In genomic region chr19:41039110-41039509, GRCm38 (mm10) we compare ENCODE assay signal across 25 mouse cellular contexts. TPM values are rescaled to one million over a fixed set of nuclear protein-coding genes. Genes with fewer than 3 reads are reported as not detected.
A peak's percentile ranks its signal among the peaks of the same experiment; 100 is the strongest.
DNase-seq lines count a peak whose midpoint lies in the region; ATAC-seq and TF ChIP-seq lines count a peak whose summit lies in the region.
"Had no signal": no experiment of that assay in that cellular context is flagged by ENCODE, and none has a peak within 500 bp of the region (broad histone marks: within the 10 kb centered on the region; RNA-seq: fewer than 3 reads in every experiment).

No protein-coding gene starts in this region.

- TF ChIP-seq CTCF in thymus, adult 2 months (IDR thresholded peaks at IDR 0.05; ENCODE audit: borderline replicate concordance, control insufficient read depth, extremely low read depth, insufficient read depth, low read length, poor library complexity): no peak

- H3K4me1 ChIP-seq in thymus, adult 2 months (replicated peaks; ENCODE audit: control insufficient read depth, insufficient read depth, low read length): peaks cover 30% of the 10 kb centered on the region
- no peaks in the 10 kb centered on the region for H3K4me1 ChIP-seq in kidney, embryonic 16.5 days (ENCODE audit: insufficient read depth, low read length)
- H3K4me1 ChIP-seq: embryonic facial prominence, embryonic 15.5 days; forebrain, embryonic 12.5 days; heart, embryonic 15.5 days; hindbrain, embryonic 12.5 days; midbrain, embryonic 12.5 days had no signal

- peak; percentile 35 for DNase-seq in A20 (ENCODE audit: low read depth, low spot score)
- peak; percentile 81 for DNase-seq in thymus, adult 2 months
- no peak for DNase-seq in urinary bladder, postnatal 25 days (ENCODE audit: low spot score)
- no peak for DNase-seq in layer of hippocampus, postnatal 25 days (ENCODE audit: extremely low spot score in 1 of 2, low spot score in 1 of 2)
- DNase-seq: adrenal gland, adult 8-10 months; cerebellum, adult 18-20 months; kidney, postnatal 14 days; layer of hippocampus, adult 9-11 months; right cerebral cortex, postnatal 14 days had no signal

- no peaks in the 10 kb centered on the region for H3K27me3 ChIP-seq in thymus, adult 2 months (ENCODE audit: control insufficient read depth, insufficient read depth, low read length)
- no peaks in the 10 kb centered on the region for H3K27me3 ChIP-seq in kidney, embryonic 16.5 days (ENCODE audit: insufficient read depth, low read length)
- H3K27me3 ChIP-seq: embryonic facial prominence, embryonic 15.5 days; forebrain, embryonic 12.5 days; heart, embryonic 15.5 days; hindbrain, embryonic 12.5 days; midbrain, embryonic 12.5 days had no signal

- no peaks in the 10 kb centered on the region for H3K9me3 ChIP-seq in kidney, embryonic 16.5 days (ENCODE audit: low read length)
- H3K9me3 ChIP-seq: embryonic facial prominence, embryonic 15.5 days; forebrain, embryonic 12.5 days; heart, embryonic 15.5 days; hindbrain, embryonic 12.5 days; midbrain, embryonic 12.5 days had no signal

- no peak overlapping the region for H3K4me2 ChIP-seq in kidney, embryonic 16.5 days (replicated peaks; ENCODE audit: low read depth, low read length)
- H3K4me2 ChIP-seq: embryonic facial prominence, embryonic 15.5 days; forebrain, embryonic 12.5 days; heart, embryonic 15.5 days; hindbrain, embryonic 12.5 days; midbrain, embryonic 12.5 days had no signal

- H3K27ac ChIP-seq in thymus, adult 2 months (ENCODE audit: control insufficient read depth, insufficient read depth, low read length): peak overlapping the region; percentile 91
- H3K27ac ChIP-seq in kidney, embryonic 16.5 days (ENCODE audit: low read length): no peak overlapping the region
- H3K27ac ChIP-seq: embryonic facial prominence, embryonic 15.5 days; forebrain, embryonic 12.5 days; heart, embryonic 15.5 days; hindbrain, embryonic 12.5 days; midbrain, embryonic 12.5 days had no signal

- 7% methylated on average over 7 of the region's 7 CpGs for WGBS in thymus, adult 2 months
- 64% methylated on average over 7 of the region's 7 CpGs for WGBS in kidney, embryonic 16.5 days

- no peak overlapping the region for H3K9ac ChIP-seq in kidney, embryonic 16.5 days (replicated peaks; ENCODE audit: low read length)
- H3K9ac ChIP-seq: embryonic facial prominence, embryonic 15.5 days; forebrain, embryonic 12.5 days; heart, embryonic 15.5 days; hindbrain, embryonic 12.5 days; midbrain, embryonic 12.5 days had no signal

- TF ChIP-seq POLR2A in thymus, adult 2 months (IDR thresholded peaks at IDR 0.05; ENCODE audit: control insufficient read depth, extremely low read depth, insufficient read depth, low read length, poor library complexity): no peak

- no peak overlapping the region for H3K4me3 ChIP-seq in thymus, adult 2 months (ENCODE audit: control insufficient read depth, insufficient read depth, low read length)
- H3K4me3 ChIP-seq in kidney, embryonic 16.5 days (ENCODE audit: low read length): no peak overlapping the region
- H3K4me3 ChIP-seq: embryonic facial prominence, embryonic 15.5 days; forebrain, embryonic 12.5 days; heart, embryonic 15.5 days; hindbrain, embryonic 12.5 days; midbrain, embryonic 12.5 days; myocyte had no signal

- ATAC-seq in CD4-positive, CD25-positive, alpha-beta regulatory T cell, adult 4 months: peak; percentile 73
- peak; percentile 33; the same call in 1 of the 2 replicates for ATAC-seq in megakaryocyte, adult 5-6 weeks (ENCODE audit: poor library complexity, severe bottlenecking)
- no peak for ATAC-seq in kidney, embryonic 16.5 days (ENCODE audit: low FRiP score, low TSS enrichment)
- no peak for ATAC-seq in frontal cortex, adult (ENCODE audit: low TSS enrichment)
- ATAC-seq: intestine, embryonic 16.5 days had no signal

- peaks cover 76% of the 10 kb centered on the region for H3K36me3 ChIP-seq in thymus, adult 2 months (ENCODE audit: control insufficient read depth, insufficient read depth, low read length)
- no peaks in the 10 kb centered on the region for H3K36me3 ChIP-seq in kidney, embryonic 16.5 days (ENCODE audit: insufficient read depth, low read length)
- H3K36me3 ChIP-seq: embryonic facial prominence, embryonic 15.5 days; forebrain, embryonic 12.5 days; heart, embryonic 15.5 days; hindbrain, embryonic 12.5 days; midbrain, embryonic 12.5 days had no signal

RNA-seq across cellular contexts. Expression of gene Dntt, which starts 10.0 kb away (rescaled TPM):
- under 1 TPM; 0.54 to 0.66 TPM for polyA plus RNA-seq in CD4-positive, CD25-positive, alpha-beta regulatory T cell, adult 4 months (2017; shearing (Covaris generic))
- 0.51 and 2.6 TPM in 2 replicates for total RNA-seq in megakaryocyte, adult 5-6 weeks (2015)
- 1.8 and 5.0 TPM in 2 replicates for total RNA-seq in megakaryocyte, adult 5-6 weeks (2017)
- 401 and 406 TPM in 2 replicates for polyA plus RNA-seq in thymus, adult 2 months (2012; rRNA removed)
- 0.15 TPM in 1 of 2 replicates, not detected in the other for polyA plus RNA-seq in kidney, embryonic 16.5 days (2015; fragmentation: Nextera tagmentation; extraction: Ambion mirVana)
- not detected for total RNA-seq in layer of hippocampus, postnatal 25 days (2021)
- total RNA-seq: adrenal gland, adult 8-10 months; left cerebral cortex, postnatal 36 days had no signal
- polyA plus RNA-seq: forebrain, embryonic 12.5 days; intestine, embryonic 16.5 days; lung, embryonic 16.5 days; stomach, embryonic 16.5 days had no signal

RNA-seq across cellular contexts. Expression of gene Opalin, which starts 37.8 kb away (rescaled TPM):
- not detected for polyA plus RNA-seq in CD4-positive, CD25-positive, alpha-beta regulatory T cell, adult 4 months (2017; shearing (Covaris generic))
- total RNA-seq in megakaryocyte, adult 5-6 weeks (2015): not detected in 2 replicates
- total RNA-seq in megakaryocyte, adult 5-6 weeks (2017): not detected in 2 replicates
- polyA plus RNA-seq in thymus, adult 2 months (2012; rRNA removed): 0.13 TPM in 1 of 2 replicates, not detected in the other
- polyA plus RNA-seq in kidney, embryonic 16.5 days (2015; fragmentation: Nextera tagmentation; extraction: Ambion mirVana): not detected in 2 replicates
- total RNA-seq in layer of hippocampus, postnatal 25 days (2021): 10 to 100 TPM; 20.0 to 22.9 TPM
- total RNA-seq: adrenal gland, adult 8-10 months; liver, adult 2 months had no signal
- polyA plus RNA-seq: embryonic facial prominence, embryonic 15.5 days; forebrain, embryonic 12.5 days; gonadal fat pad, adult 2 months; heart, embryonic 15.5 days; hindbrain, embryonic 12.5 days; intestine, embryonic 16.5 days; liver, adult 2 months; lung, embryonic 16.5 days; midbrain, embryonic 12.5 days; myocyte; stomach, embryonic 16.5 days had no signal

RNA-seq across cellular contexts. Expression of gene Blnk, which starts 44.8 kb away (rescaled TPM):
- 1 to 10 TPM in 1 of 2 experiments, not detected in 1; 3.3 TPM for polyA plus RNA-seq in CD4-positive, CD25-positive, alpha-beta regulatory T cell, adult 4 months (2017; shearing (Covaris generic))
- 3.0 and 3.4 TPM in 2 replicates for total RNA-seq in megakaryocyte, adult 5-6 weeks (2015)
- 1.9 and 2.4 TPM in 2 replicates for total RNA-seq in megakaryocyte, adult 5-6 weeks (2017)
- 8.5 and 10.9 TPM in 2 replicates for polyA plus RNA-seq in thymus, adult 2 months (2012; rRNA removed)
- 19.2 and 20.8 TPM in 2 replicates for polyA plus RNA-seq in kidney, embryonic 16.5 days (2015; fragmentation: Nextera tagmentation; extraction: Ambion mirVana)
- 1 to 10 TPM; 5.5 to 6.6 TPM for total RNA-seq in layer of hippocampus, postnatal 25 days (2021)

Comparison
In these comparisons a context has a peak if more than half of its experiments do, and no peak if none do; other contexts are left out.
1. DNase-seq: peak in A20 (single experiment) and thymus, adult 2 months (single experiment); none in urinary bladder, postnatal 25 days (single experiment) and layer of hippocampus, postnatal 25 days (0 of 2).
2. ATAC-seq: peak in CD4-positive, CD25-positive, alpha-beta regulatory T cell, adult 4 months (single experiment) and megakaryocyte, adult 5-6 weeks (single experiment); none in kidney, embryonic 16.5 days (single experiment) and frontal cortex, adult (single experiment).
3. RNA of gene Dntt, which starts 10.0 kb away (polyA plus RNA-seq): 401 to 406 TPM in thymus, adult 2 months; 0.54 to 0.66 TPM in CD4-positive, CD25-positive, alpha-beta regulatory T cell, adult 4 months and 0.15 TPM in kidney, embryonic 16.5 days; every median in the first group is over 100 times any median in the second.